Mouse (Mus musculus): Measurements from ENCODE around the gene Edn2. TPM values are rescaled to one million over a fixed set of nuclear protein-coding genes. Genes with fewer than 3 reads are reported as not detected.
A peak's percentile ranks its signal among the peaks of the same experiment; 100 is the strongest.

Gene Edn2
- polyA plus RNA-seq, 1 experiment from 2014 or later = 0.46 TPM

DNA sequence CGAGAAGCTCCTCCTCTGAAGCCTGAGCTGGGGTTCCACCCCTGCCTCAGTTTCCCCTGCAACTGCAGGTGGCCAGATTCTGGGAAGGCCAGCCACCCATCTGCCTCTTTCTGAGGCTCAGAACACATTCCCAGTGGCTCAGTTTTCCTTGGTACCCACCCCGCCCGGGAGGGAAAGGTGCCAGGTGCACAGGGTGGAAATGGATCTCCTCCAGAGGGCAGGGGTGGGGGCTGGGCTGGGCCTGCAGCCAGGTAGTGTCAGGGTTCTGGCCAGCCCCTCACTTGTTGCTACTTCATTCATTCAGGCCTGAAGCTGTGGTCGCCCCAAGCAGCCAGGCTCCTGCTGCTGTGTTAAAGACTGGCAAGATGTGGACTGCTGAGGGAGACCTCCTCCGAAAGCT lies 3.3 kb downstream of the Edn2 start:
- WGBS = 84% methylated on average over 5 of the region's 5 CpGs
- Histone ChIP-seq H3K9me3 (no peaks in the 10 kb centered on the region), H3K27me3 (ENCODE audit: insufficient read depth, poor library complexity, severe bottlenecking) (peaks cover 55% of the 10 kb centered on the region), H3K4me1 (peaks cover 32% of the 10 kb centered on the region), H3K27ac (no peak overlapping the region), H3K4me3 (no peak overlapping the region), H3K36me3 (no peaks in the 10 kb centered on the region)
- no peak for DNase-seq (ENCODE audit: low spot score)

DNA sequence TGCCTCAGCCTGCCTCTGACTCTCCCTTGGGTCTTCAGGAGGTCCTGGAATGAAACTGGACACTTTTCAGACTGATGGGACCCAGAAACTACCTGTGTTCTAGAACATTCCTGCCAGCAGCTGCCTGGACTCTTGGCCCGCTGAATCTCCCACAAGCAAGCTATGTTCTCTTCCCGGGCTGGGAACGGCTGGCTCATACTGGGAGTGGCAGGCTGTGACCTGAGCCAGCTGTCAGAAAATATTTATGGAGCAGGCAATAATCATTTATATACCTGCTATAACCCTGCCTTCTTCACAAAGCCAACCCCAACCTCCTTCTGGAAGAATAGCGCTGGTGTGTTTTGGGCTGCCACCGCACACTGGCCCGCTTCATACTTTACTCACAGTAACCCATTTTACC lies 6.8 kb downstream of the Edn2 start:
- 88% methylated on average over 6 of the region's 6 CpGs for WGBS
- H3K9me3 ChIP-seq = no peaks in the 10 kb centered on the region
- no peak for DNase-seq (ENCODE audit: low spot score)
- no peaks in the 10 kb centered on the region for H3K36me3 ChIP-seq
- no peak overlapping the region for H3K27ac ChIP-seq
- peaks cover 40% of the 10 kb centered on the region for H3K4me1 ChIP-seq
- H3K27me3 ChIP-seq (ENCODE audit: insufficient read depth, poor library complexity, severe bottlenecking) = peaks cover 35% of the 10 kb centered on the region
- no peak overlapping the region for H3K4me3 ChIP-seq

DNA sequence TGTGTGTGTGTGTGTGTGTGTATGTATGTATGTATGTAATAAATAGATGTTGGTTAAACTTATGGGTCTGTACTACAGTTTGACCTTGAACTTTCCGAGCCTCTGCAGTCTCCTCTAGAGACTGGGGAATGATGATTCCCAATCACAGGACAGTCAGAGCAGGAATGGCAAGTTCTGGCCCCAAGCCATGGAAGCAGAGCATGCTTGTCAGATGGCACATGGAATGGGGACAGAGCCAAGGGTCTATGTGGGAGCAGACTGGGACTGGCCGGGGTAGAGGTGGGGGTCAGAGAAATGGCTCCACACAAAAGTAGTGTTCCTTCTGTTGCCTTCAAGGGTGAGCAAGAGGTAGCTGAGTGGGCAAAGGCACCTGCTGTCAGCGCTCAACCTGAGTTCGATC lies 7.3 kb downstream of the Edn2 start:
- DNase-seq (ENCODE audit: low spot score) = no peak
- Histone ChIP-seq H3K27ac (peak overlapping the region; percentile 38; the same call in 1 of the 2 replicates), H3K36me3 (no peaks in the 10 kb centered on the region), H3K4me1 (peaks cover 35% of the 10 kb centered on the region), H3K9me3 (no peaks in the 10 kb centered on the region), H3K4me3 (no peak overlapping the region), H3K27me3 (ENCODE audit: insufficient read depth, poor library complexity, severe bottlenecking) (peaks cover 30% of the 10 kb centered on the region; the same call in 1 of the 2 replicates)
- WGBS = 89% methylated on average over 4 of the region's 4 CpGs

DNA sequence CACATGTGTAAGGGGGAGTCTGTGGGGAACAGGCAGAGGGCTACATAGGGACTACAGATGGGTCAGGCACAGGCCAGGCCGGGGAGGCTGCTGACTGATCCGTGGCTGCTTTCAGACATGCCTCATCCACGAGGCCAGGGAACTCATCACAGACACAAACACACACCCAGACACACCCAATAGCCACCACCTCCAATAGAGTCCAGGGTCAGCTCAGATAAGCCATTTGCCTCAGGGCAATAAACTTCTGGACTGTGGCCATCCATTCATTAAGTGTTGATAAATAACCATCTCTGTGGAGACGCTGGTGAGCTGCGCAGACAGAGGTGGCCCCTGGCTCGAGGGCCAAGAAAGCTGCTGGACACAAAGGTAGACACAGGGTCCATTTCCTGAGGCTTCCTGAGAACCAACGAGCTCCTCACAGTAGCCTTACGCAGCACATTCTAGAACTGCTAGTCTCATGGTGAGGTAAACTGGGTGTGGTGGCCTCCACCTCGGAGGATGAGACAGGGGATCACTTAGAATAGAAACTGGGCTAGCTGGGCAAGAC lies 9.5 kb downstream of the Edn2 start:
- H3K4me3 ChIP-seq = no peak overlapping the region
- peaks cover 18% of the 10 kb centered on the region; the same call in 1 of the 2 replicates for H3K27me3 ChIP-seq (ENCODE audit: insufficient read depth, poor library complexity, severe bottlenecking)
- H3K4me1 ChIP-seq = peaks cover 33% of the 10 kb centered on the region
- no peaks in the 10 kb centered on the region for H3K9me3 ChIP-seq
- no peak for DNase-seq (ENCODE audit: low spot score)
- no peaks in the 10 kb centered on the region for H3K36me3 ChIP-seq
- no peak overlapping the region for H3K27ac ChIP-seq
- WGBS = 56% methylated on average over 9 of the region's 9 CpGs

DNA sequence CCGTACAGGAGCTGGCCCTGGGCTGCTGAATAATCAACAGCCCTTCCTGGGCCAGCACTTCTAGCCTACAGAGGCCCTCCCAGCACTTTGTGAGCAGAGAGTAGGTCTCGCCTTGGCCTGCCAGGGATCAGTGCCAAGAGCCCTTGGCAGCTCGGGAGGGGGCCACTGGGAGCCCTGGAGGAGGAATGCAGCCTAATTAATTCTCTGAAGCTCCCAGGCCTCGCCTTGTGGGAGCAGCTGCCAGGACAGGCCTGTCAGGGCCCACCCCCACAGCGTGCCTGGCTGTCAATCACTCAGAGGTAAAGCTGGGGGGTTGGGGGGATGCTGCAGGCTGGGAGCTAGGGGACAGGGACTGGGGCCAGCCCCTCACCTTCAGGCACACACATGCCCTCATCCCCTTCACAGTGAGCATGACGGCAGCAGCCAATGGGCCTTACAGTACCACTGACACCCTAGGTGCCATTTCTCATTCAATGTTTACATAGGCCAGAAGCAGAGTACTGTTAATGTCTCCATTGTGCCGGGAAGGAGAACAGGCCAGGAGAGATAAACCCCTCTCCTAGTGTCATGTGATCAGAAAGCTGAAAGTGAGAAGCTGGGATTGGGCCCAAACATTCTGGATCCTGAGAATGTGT lies 11.2 kb downstream of the Edn2 start:
- H3K27ac ChIP-seq = peak overlapping the region; percentile 47; the same call in 1 of the 2 replicates
- 17% methylated on average over 7 of the region's 7 CpGs for WGBS

DNA sequence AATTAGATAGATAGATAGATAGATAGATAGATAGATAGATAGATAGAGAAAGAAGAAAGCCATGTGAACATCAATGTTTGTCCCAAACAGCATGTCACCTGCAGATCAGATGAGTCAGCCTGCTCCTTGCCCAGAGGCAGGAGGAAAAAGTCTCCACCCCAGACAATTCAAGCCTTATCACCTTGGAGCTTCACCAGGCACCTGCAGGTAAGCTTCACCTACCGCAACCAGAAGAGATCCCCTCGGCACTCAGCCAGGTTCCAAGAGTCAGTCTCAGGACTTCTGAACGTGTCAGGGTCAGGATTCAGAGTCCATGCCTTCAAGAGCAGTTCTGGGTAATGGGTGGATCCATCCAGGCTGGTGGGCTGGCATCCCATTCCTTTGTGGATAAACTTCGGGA lies 18.1 kb downstream of the Edn2 start:
- Histone ChIP-seq H3K4me1 (no peaks in the 10 kb centered on the region), H3K4me3 (no peak overlapping the region), H3K9me3 (no peaks in the 10 kb centered on the region), H3K27me3 (ENCODE audit: insufficient read depth, poor library complexity, severe bottlenecking) (peaks cover 14% of the 10 kb centered on the region; the same call in 1 of the 2 replicates), H3K27ac (no peak overlapping the region), H3K36me3 (no peaks in the 10 kb centered on the region)
- WGBS = 68% methylated on average over 4 of the region's 4 CpGs
- no peak for DNase-seq (ENCODE audit: low spot score)

More for the DNA sequence above, 11.2 kb downstream of the Edn2 start:
- no peaks in the 10 kb centered on the region for H3K9me3 ChIP-seq
- no peaks in the 10 kb centered on the region for H3K36me3 ChIP-seq
- H3K27me3 ChIP-seq (ENCODE audit: insufficient read depth, poor library complexity, severe bottlenecking) = peaks cover 7% of the 10 kb centered on the region; the same call in 1 of the 2 replicates
- DNase-seq (ENCODE audit: low spot score) = peak; percentile 84
- peaks cover 33% of the 10 kb centered on the region for H3K4me1 ChIP-seq
- H3K4me3 ChIP-seq = no peak overlapping the region

DNA sequence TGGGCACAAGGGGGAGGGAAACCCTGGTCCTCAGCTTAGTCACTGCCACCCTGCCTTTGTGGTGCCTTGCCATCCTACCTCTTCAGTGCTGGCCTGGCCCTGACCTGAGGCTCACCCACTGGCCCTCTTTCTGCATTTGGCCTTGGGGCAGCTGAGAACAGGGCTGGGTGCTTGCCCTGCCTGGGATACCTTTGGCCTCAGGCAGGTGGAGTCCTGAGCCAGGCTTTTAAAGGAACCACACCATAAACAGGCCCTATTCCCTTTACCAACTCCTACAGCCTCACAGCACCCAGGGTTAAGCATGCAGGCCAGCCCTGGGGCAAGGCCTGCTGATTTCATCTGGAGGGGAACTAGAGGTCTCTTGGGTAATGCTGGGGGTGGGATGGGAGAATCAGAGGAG lies 19.5 kb downstream of the Edn2 start:
- Histone ChIP-seq H3K9me3 (no peaks in the 10 kb centered on the region), H3K4me1 (no peaks in the 10 kb centered on the region), H3K36me3 (no peaks in the 10 kb centered on the region), H3K4me3 (no peak overlapping the region), H3K27me3 (ENCODE audit: insufficient read depth, poor library complexity, severe bottlenecking) (peaks cover 14% of the 10 kb centered on the region; the same call in 1 of the 2 replicates), H3K27ac (no peak overlapping the region)
- DNase-seq (ENCODE audit: low spot score) = no peak

DNA sequence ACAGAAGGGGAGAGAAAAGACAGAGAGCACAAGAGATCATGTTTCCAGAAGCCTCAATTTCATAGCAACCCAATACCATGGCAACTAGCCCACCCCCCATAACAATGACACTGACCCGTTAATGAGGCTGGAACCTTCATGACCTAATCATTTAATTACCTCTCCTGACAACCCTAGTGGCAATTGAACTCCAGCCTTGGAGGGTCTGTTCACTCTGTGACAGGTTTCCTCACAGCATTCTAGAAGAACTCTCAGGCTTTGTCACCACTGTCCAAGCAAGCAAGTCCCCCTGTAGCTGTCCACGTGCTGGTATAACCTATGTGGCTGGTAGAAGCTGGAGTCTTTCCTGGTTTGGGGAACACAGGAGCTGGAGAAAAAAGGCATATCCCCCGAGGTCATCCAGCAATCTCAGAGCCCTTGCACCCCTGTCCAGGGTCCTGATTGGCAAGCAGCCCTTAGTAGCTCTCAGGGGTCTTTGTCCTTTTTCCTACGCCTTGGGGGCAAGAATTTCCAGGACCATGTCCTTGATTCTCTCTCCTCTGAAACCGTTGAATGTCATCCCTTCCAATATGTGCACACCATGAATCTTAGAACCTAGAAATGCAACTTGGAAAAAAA lies 23.5 kb downstream of the Edn2 start:
- H3K27me3 ChIP-seq (ENCODE audit: insufficient read depth, poor library complexity, severe bottlenecking) = peaks cover 25% of the 10 kb centered on the region; the same call in 1 of the 2 replicates
- H3K4me3 ChIP-seq = no peak overlapping the region
- no peaks in the 10 kb centered on the region for H3K9me3 ChIP-seq
- DNase-seq (ENCODE audit: low spot score) = no peak
- no peak overlapping the region for H3K27ac ChIP-seq
- WGBS = 22% methylated on average over 5 of the region's 5 CpGs
- peaks cover 20% of the 10 kb centered on the region for H3K4me1 ChIP-seq
- no peaks in the 10 kb centered on the region for H3K36me3 ChIP-seq

DNA sequence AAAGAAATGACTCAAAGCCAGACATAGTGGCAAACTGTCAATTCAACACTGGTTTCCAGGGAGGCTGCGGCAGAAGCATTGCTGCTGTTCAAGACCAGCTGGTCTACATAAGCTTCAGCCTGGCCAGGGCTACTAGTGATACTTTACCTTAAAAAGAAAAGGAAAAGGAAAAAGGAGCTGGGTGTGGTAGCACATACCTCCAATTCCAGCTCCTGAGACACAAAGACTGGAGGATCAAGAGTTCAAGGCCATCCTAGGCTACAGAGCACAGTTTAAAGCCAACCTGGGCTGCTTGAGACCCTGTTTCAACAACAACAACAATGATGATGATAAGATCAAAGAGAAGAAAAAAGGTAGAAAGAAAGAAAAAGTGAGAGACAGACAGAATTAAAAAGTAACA lies 25.4 kb downstream of the Edn2 start:
- 84% methylated on average over 1 of the region's 1 CpGs for WGBS

DNA sequence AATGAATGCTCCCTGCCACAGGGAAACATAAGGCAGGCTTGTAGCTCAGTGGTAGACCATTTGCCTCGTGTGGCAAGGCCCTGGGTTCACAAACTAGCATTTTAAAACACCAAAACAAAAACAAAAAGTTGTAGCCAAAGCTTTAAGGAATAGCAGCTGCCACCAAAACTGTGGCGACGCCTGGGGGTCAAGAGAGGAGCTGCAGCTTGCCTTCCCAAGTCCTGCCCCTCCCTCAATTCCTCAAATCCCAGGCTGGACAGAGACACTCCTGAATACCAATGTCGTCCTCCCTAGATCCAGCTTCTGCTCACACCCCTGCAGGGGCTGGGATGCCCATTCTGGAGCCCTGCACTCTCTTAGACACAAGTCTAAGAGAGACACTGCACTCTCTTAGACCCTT lies 25.9 kb downstream of the Edn2 start:
- H3K9me3 ChIP-seq = no peaks in the 10 kb centered on the region
- H3K36me3 ChIP-seq = no peaks in the 10 kb centered on the region
- DNase-seq (ENCODE audit: low spot score) = no peak
- peaks cover 23% of the 10 kb centered on the region for H3K4me1 ChIP-seq
- no peak overlapping the region for H3K4me3 ChIP-seq
- H3K27ac ChIP-seq = no peak overlapping the region
- H3K27me3 ChIP-seq (ENCODE audit: insufficient read depth, poor library complexity, severe bottlenecking) = peaks cover 23% of the 10 kb centered on the region; the same call in 1 of the 2 replicates
- under 1% methylated on average over 4 of the region's 4 CpGs for WGBS

More for the DNA sequence above, 25.4 kb downstream of the Edn2 start:
- Histone ChIP-seq H3K4me1 (peaks cover 23% of the 10 kb centered on the region), H3K9me3 (no peaks in the 10 kb centered on the region), H3K27ac (no peak overlapping the region), H3K36me3 (no peaks in the 10 kb centered on the region), H3K27me3 (ENCODE audit: insufficient read depth, poor library complexity, severe bottlenecking) (peaks cover 23% of the 10 kb centered on the region; the same call in 1 of the 2 replicates), H3K4me3 (no peak overlapping the region)
- DNase-seq (ENCODE audit: low spot score) = no peak

DNA sequence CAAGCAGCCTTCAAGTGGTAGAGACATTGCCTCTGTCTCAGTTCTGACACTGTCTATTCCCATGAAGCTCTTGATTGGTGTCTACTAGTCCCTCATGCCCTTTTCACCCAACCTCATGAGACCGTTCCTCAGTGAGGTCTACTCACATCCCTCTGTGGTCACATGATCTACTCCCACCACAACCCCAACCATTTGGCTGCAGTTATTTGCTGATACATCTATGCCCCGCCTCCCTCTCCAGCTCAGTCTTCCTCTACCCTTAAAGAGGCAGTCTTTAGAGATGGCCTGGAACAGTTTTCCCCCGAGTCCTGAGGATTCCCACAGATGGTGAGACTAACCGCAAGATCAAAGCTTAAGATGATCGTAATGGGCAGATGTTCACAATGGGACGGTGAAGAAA lies 27.2 kb downstream of the Edn2 start:
- H3K9me3 ChIP-seq = no peaks in the 10 kb centered on the region
- H3K27ac ChIP-seq = no peak overlapping the region
- no peaks in the 10 kb centered on the region for H3K36me3 ChIP-seq
- no peak for DNase-seq (ENCODE audit: low spot score)
- H3K4me1 ChIP-seq = peaks cover 23% of the 10 kb centered on the region
- H3K4me3 ChIP-seq = no peak overlapping the region
- WGBS = 81% methylated on average over 6 of the region's 6 CpGs
- peaks cover 23% of the 10 kb centered on the region; the same call in 1 of the 2 replicates for H3K27me3 ChIP-seq (ENCODE audit: insufficient read depth, poor library complexity, severe bottlenecking)

DNA sequence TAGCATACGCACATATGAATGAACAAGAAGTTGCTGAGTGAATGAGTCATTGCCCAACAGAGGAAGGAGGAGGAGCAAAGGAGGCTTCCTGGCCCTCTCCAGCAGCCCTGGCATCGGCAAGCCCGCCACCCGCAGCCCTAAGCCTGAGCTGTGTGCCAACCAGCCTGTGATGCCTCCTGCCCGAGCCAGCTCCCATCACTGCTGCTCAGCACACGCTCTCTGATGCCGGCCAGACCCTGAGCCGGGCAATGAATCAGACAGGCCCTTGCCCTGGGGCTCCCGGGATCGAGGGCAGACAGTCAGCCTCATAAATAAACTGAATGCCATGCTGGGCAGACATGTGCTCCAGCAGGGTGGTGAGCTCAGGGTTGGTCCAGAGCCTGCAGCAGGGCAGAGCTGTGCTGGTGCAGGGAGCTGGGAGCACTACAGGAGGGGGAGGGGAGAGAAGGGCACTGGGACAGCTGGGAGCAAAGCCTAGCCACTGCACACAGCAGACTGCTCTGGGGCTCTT lies 27.7 kb downstream of the Edn2 start:
- Histone ChIP-seq H3K27ac (no peak overlapping the region), H3K4me3 (no peak overlapping the region), H3K36me3 (no peaks in the 10 kb centered on the region), H3K9me3 (no peaks in the 10 kb centered on the region), H3K4me1 (peaks cover 23% of the 10 kb centered on the region), H3K27me3 (ENCODE audit: insufficient read depth, poor library complexity, severe bottlenecking) (peaks cover 19% of the 10 kb centered on the region; the same call in 1 of the 2 replicates)
- WGBS = 73% methylated on average over 10 of the region's 10 CpGs
- DNase-seq (ENCODE audit: low spot score) = no peak

DNA sequence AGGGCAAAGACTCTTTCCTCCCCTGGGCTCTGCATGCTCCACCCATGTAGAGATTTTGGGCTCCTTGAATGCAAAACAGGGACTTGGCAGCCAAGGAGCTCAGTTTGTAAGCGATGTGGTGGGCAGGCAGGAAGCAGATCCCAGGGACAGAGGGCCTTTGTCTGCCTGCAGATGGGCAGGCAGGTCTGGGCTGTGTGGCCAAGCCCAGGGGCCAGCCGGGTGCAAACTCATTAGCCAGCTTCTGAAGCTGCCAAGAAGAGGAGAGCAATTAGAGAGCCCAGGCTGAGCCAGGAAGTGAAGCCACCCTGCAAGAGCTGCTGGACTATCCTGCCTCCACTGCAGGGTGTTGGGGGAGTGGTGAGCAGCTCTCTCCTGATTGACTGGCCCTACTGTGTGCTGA lies 28.9 kb downstream of the Edn2 start:
- 32% methylated on average over 2 of the region's 2 CpGs for WGBS
- H3K27me3 ChIP-seq (ENCODE audit: insufficient read depth, poor library complexity, severe bottlenecking) = peaks cover 18% of the 10 kb centered on the region; the same call in 1 of the 2 replicates
- no peaks in the 10 kb centered on the region for H3K9me3 ChIP-seq
- H3K4me3 ChIP-seq = no peak overlapping the region
- H3K27ac ChIP-seq = no peak overlapping the region
- DNase-seq (ENCODE audit: low spot score) = no peak
- H3K36me3 ChIP-seq = no peaks in the 10 kb centered on the region
- H3K4me1 ChIP-seq = peaks cover 23% of the 10 kb centered on the region
